Mouse (Mus musculus): ENCODE measurements around the gene Cd27.
"Not testable (repeated sequence)": the region's sequence is repeated elsewhere in the genome, so short reads cannot be mapped to it uniquely, and the experiment has no call there.

The Cd27 gene

DNA sequence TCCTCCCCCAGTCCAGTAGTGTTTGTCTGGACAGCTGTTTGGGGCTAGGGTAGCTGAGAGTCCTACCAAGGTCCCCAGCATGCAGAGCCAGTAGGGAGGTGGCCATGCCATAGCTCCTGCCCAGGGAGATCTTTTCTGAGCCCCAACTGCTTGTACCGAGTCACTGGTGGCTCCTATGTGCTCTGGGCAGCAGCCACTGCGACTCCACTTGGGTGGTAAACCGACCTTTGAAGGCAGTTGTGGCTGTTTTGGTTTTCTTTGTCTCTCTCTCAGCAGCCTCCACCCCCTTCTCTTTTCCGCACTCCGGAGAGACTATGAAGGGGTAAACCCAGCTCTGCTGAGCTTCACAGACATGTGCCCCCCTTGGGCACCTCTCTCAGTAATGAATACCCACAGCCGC lies at the start of gene Cd27:
TSS of gene Cd27 (minus strand) at position 229 of the 400 bp plus-strand sequence.
- in situ Hi-C loops (cut with MboI; ENCODE audit: low sequenced_read_pairs), result no loop called here

GRCm38 (mm10) chr6:125285890-125286289 lies 49.1 kb upstream of the Cd27 start, which contains the start of gene Tuba3a:
Gene Tuba3a, minus strand, starts transcription at chr6:125286042.
- in situ Hi-C loops (cut with MboI; ENCODE audit: low sequenced_read_pairs), result no loop called here

DNA sequence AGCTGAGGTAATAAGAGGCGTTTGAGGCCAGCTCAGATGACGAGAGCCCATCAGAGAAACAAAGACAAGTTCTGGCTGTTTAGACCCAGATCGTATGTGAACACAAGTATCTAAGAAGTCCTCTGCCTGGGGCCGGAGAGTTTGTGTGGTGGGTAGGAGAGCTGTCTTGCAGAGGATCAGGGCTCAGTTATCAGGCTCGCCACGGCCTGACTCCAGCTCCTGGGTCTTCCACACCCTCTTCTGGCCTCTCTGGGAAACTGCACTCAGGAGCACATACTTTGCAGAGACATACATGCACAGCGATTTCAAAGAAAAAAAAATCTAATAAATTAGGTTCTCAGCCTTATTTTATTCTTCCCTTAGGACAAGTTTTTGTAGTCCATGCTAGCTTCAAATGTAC lies 47.9 kb upstream of the Cd27 start:
- in situ Hi-C loops (cut with MboI; ENCODE audit: low sequenced_read_pairs), result no loop called here

DNA sequence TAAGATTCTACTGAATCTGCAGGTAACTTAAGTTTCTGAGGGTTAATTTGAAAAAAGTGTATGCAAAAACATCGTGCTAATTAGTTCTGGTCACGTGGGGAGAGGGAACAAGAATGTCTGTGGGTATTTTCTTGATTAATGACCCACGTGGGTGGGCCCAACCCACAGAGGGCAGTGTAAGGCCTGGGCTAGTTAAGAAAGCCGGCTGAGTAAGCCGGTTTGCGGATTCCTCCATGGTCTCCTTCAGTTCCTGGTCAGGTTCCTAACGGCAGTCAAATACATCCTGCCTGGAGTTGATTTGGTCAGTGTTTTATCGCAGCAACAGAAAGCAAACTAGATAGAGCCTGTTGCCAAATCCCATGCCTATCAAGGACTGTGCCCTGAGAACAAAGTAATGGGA lies 47.4 kb upstream of the Cd27 start:
- in situ Hi-C loops (cut with MboI; ENCODE audit: low sequenced_read_pairs), result no loop called here

GRCm38 (mm10) chr6:125282721-125283120 lies 45.9 kb upstream of the Cd27 start:
- in situ Hi-C loops (cut with MboI; ENCODE audit: low sequenced_read_pairs), result not testable (repeated sequence)

DNA sequence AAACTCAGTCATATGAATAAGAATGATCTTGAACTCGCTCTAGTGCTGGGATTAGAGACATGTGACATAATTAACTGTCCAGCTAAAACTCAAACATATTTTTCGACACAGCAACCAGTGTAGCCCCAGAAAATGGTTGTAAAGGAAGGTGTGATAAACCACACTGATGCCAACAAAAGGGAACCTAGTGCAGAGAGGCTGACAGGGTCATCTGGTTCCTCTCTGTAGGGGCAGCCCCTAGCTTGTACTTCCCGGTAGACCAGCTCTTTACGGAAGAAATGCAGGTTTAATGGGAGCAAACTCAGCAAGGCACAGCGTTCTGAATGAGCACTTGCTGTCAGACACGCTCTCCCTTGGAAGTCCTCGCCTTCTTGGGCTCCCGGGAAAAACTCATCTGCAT lies 42.9 kb upstream of the Cd27 start:
- in situ Hi-C loops (cut with MboI; ENCODE audit: low sequenced_read_pairs), result loop anchor here (10.0 kb wide), 1 partner anchor 125 kb away; no protein-coding TSS in a partner anchor

DNA sequence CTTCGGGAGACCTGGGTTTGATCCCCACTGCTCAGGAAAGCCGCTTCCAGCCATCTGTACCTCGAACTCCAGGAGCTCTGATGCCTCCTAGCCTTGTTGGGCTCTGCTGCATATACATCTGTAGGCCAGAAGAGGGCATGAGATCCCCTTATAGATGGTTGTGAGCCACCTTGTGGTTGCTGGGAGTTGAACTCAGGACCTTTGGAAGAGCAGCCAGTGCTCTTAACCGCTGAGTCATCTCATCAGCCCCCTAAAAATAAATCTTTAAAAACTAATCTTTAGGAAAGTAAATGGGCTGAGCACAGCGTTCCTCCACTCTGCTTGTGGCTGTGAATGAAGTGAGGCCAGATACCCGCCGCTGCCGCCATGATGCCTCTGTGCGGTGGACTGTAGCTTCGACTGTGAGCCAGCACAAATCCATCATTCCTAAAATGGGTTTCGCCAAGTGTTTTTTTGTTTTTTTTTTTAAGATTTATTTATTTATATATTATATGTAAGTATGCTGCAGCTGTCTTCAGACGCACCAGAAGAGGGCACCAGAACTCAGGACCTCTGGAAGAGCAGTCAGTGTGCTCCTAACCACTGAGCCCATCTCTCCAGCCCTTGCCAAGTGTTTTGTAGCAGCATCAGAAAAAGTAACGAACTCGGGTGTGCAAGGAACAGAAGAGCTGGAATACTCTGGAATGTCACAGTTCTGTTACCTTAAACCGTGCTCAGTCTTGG lies 38.2 kb upstream of the Cd27 start:
- in situ Hi-C loops (cut with MboI; ENCODE audit: low sequenced_read_pairs), result loop anchor here (5.0 to 10.0 kb wide), 2 partner anchors 48 to 120 kb away; no protein-coding TSS in a partner anchor

DNA sequence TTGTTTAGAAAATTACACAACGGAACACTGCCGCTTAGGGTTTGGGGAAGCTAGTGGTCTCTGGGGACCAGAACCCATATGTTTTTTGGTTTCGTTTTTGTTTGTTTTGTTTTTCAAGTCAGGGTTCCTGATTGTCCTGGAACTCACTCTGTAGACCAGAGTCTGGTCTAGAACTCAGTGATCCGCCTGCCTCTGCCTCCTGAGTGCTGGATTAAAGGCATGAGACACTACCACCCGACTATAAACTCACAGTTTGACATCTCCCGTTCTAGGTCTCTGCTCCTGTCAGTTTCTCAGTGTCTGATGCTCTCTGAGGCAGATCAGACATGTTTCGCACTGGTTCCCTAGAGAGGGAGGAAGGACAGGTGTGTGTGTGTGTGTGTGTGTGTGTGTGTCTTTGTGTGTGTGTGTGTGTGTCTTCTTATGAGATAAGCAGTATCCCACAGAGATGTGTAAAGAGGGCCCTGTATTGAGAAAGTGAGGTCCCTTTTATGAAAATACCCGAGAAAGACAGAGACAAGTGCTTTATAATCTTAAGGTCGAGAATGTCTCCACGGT lies 35.5 kb upstream of the Cd27 start:
- in situ Hi-C loops (cut with MboI; ENCODE audit: low sequenced_read_pairs), result loop anchor here (5.0 to 10.0 kb wide), 2 partner anchors 45 to 118 kb away; no protein-coding TSS in a partner anchor

GRCm38 (mm10) chr6:125271455-125272227 lies 34.8 kb upstream of the Cd27 start:
- in situ Hi-C loops (cut with MboI; ENCODE audit: low sequenced_read_pairs), result loop anchor here (5.0 to 10.0 kb wide), 2 partner anchors 44 to 117 kb away; no protein-coding TSS in a partner anchor

DNA sequence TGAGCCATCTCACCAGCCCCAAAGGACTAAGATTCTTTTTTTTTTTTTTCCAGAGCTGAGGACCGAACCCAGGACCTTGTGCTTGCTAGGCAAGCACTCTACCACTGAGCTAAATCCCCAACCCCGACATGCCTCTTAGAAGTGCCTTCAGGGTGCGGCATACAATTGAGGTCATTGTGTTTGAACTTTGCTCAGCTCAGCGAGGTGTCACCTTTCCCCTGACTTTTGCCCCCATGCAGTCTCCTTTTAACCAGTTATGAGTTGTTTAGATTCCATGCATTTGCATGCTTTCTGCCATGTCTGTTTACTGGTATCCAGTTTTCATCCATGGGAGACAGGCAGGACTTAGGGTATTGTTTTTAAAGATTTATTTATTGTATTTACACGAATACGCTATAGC lies 32.0 kb upstream of the Cd27 start:
- in situ Hi-C loops (cut with MboI; ENCODE audit: low sequenced_read_pairs), result no loop called here

DNA sequence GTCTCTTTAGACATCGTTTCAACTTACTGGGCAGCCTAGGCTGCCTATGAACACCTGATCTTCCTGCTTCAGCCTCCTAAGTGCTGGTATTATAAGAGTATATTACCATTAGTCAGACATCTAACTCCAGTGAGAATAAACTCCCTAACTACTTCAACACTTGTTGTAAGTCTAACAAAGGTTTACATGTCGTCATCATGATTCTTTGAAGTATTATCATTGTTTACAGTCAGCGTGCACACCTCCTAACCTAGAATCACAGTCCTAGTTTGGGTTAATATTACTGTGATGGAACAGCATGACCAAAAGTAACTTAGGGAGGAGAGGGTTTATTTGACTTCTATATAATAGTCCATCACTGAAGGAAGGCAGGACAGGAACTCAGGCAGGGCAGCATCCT lies 30.7 kb upstream of the Cd27 start:
- in situ Hi-C loops (cut with MboI; ENCODE audit: low sequenced_read_pairs), result no loop called here

DNA sequence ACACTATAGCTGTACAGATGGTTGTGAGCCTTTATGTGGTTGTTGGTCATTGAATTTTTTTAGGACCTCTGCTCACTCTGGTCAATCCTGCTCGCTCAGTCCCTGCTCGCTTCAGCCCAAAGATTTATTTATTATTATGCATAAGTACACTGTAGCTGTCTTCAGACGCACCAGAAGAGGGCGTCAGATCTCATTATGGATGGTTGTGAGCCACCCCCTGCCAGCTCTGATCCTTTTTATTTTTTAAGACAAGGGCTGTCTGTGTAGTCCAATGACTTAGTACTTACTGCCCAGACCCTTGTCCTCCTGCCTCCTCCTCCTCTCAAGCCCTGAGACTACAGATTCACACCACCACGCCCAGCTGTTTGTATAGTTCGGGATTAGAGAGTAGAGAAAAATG lies 29.8 kb upstream of the Cd27 start:
- in situ Hi-C loops (cut with MboI; ENCODE audit: low sequenced_read_pairs), result not testable (repeated sequence)

DNA sequence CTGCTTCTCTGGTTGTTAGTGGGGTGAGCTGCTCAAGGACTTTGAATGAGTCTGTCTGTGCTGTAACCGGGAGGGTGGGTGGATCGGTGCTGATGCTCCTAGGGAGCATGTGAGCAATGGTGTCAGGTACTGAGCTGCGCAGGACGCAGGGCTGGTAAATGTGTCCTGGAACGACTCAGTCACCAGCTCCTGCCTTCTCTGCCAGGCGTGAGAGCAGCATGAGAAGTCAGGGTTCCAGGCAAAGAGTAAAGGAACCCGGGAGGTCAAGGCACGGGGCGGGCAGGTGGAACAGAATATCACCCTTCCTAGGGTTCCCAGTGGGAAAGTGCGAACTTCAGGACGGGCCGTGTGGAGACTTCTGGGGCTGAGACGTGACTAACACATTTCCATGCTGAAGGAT lies 29.3 kb upstream of the Cd27 start:
- in situ Hi-C loops (cut with MboI; ENCODE audit: low sequenced_read_pairs), result no loop called here

DNA sequence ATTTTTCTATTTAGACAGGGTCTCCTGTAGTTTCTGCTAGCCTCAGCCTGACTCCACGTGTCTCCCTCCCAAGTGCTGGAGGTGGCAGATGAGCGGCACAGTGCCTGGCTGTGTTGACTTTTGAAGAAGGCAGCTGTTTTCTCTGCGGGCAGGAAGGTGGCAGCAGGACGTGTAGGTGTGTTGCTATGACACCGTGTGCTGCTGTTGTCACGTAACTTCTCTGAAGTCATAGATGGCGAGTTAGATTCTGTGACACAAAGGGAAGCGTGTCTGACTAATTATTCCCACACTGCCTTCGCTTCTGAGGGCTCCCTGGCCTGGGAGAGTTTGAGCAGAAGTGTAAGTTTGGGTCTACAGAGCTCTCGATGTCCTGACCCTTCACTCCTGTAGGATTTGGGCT lies 28.4 kb upstream of the Cd27 start:
- in situ Hi-C loops (cut with MboI; ENCODE audit: low sequenced_read_pairs), result no loop called here

DNA sequence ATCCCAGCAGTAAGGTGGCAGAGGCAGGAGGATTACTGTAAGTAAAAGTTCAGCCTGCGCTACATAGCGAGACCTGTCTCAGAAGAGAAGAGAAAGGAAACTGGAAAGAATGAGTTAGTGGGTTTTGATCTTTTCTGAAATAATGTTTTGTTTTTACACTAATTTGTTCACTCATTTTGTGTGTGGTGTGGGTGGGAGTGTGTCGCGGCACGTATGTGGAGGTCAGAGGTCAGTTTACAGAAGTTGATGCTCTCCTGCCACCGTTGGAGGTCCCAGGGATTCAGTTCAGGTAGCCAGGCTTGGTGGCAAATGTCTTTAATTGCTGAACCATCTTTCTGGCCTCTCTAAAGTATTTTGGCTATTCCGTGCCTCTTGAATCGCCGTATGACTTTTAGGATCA lies 27.4 kb upstream of the Cd27 start:
- in situ Hi-C loops (cut with MboI; ENCODE audit: low sequenced_read_pairs), result no loop called here

DNA sequence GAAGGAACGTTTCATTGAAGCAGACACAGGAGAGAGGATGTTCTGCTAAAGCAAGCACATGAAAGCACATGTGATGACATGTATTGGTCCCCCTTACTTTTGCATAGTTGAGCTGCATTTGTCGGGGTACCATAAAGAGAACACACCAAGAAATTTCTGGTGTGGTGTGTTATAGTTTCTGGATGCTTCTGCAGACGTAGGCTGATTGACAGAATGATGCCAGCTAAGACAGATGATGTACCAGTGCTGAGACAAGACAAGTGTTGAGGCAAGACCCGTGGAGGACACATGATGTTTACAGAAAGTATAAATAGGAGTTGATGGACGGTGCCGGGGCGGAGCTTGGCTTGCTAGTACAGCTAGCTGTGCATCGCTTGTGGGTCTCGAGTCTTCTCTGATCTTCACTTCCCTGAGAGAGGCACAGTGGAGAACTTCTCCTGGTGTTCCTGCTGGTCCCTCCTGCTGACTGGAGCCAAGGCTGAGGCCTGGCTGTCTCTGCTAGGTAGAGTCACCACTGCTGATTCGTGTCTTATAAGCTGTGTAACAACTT lies 23.3 kb upstream of the Cd27 start:
- in situ Hi-C loops (cut with MboI; ENCODE audit: low sequenced_read_pairs), result no loop called here

DNA sequence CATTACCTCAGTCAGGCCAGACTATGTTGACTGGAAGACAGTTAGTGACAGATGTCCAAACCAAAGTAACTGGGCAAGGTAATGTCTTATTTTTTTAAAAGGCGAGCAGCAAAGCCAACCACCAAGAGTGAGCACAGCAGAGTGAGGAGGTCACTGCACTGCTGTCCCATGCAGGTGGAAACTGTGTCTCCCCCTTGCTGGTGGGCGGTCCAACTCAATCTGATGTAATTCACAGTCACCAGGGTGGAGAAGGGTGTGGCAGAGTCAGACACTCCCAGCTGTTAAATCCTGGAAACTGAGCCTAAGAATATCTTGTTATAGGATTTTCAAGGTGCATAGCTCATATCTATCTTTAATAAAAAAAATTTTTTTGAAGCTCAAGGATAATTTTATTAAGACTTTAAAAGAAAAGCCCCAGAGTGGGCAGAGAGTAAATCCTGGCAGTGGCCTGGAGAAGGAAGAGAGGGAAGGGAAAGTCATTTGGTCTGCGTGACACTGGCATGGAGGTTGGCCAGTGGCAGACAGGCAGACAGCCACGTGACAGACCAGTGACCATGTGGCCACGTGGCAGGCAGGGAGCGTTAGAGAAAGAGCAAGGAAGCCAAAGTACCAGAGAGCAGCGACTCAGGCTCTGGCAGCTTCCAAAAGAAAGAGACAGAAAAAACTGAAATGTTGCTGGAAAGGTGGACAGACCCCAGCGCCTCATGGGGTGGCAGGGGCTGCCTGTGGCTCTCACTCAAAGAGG lies 19.6 kb upstream of the Cd27 start:
- in situ Hi-C loops (cut with MboI; ENCODE audit: low sequenced_read_pairs), result no loop called here

DNA sequence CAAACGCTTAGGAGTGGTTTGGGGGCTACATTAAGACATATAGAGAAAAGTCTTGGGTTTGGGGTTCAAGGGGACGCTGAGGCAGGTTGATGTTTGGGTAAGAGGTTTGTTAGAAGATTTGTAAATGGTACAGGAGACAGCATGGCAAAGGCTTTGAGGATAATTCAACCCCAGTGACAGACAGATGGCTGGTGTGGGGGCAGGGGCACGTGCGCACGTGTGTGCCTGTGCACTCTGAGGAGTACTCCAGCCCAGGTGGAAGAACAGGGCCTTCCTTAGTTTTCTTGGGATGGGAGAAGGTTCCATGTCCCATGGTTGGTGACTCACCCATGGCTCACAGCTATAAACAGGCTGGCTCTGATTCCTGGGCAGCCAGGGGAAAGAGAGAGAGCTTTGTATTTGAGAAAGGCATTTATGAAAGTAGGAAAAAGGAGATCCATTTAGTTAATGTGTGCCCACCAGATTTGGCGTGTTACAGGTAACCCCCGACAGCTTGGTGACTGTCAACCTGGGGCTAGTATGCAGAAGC lies 18.8 kb upstream of the Cd27 start:
- in situ Hi-C loops (cut with MboI; ENCODE audit: low sequenced_read_pairs), result no loop called here

GRCm38 (mm10) chr6:125253863-125254715 lies 17.3 kb upstream of the Cd27 start:
- in situ Hi-C loops (cut with MboI; ENCODE audit: low sequenced_read_pairs), result no loop called here

- in situ Hi-C loops (cut with MboI; ENCODE audit: low sequenced_read_pairs), result no loop called here
Measured at GRCm38 (mm10) chr6:125252711-125253110, 15.9 kb upstream of the Cd27 start.

Measured in CH12F3 (cell line).